Mouse (Mus musculus): ENCODE measurements around the gene Glrb. TPM values are rescaled to one million over a fixed set of nuclear protein-coding genes. Genes with fewer than 3 reads are reported as not detected.

Glrb gene
- not detected for polyA plus RNA-seq (2017; shearing (Covaris generic))

GRCm38 (mm10) chr3:80913111-80913778 lies at the start of gene Glrb:
Gene Glrb, minus strand, starts transcription at chr3:80913660.

GRCm38 (mm10) chr3:80802596-80803081 lies 110.8 kb downstream of the Glrb start, which contains the start of gene Gria2:
Gene Gria2, minus strand, starts transcription at chr3:80802835.

Other genes with a start within 250 kb of the Glrb start
- gene Gria2, start 110.8 kb downstream of the Glrb start, polyA plus RNA-seq (2017; shearing (Covaris generic)): under 1 TPM in 1 of 2 experiments, not detected in 1; 0.29 TPM
- gene Pdgfc, start 122.8 kb upstream of the Glrb start, polyA plus RNA-seq (2017; shearing (Covaris generic)): under 1 TPM in 1 of 2 experiments, not detected in 1; 0.87 TPM

All from activated CD4-positive, CD25-positive, alpha-beta regulatory T cell (primary cell).